Mouse (Mus musculus) forebrain, embryonic 10.5 days (tissue): ENCODE measurements at regions not wholly inside any gene's neighbourhood (a gene's known extent, or its start where the extent isn't known, plus 50 kb on each side); places are given as distances from the start of the nearest gene placed in this dataset.

ENCODE experiments used
- DNase-seq: peaks from one replicate; pipeline ENCODE4 v3.0.0-alpha.2; 2017; ENCODE audit warnings: low spot score; ENCODE audit errors: extremely low spot score
- H3K27ac ChIP-seq: fragments of 300-500 bp; sonication (generic); 2 replicates; pipeline ENCODE4 v1.5.1; 2016; ENCODE audit warnings: mild to moderate bottlenecking
- H3K27me3 ChIP-seq: fragments of 300-500 bp; sonication (generic); 2 replicates; pipeline ENCODE4 v1.6.1; 2016; ENCODE audit warnings: mild to moderate bottlenecking; ENCODE audit not compliant: poor library complexity, severe bottlenecking
- H3K36me3 ChIP-seq: fragments of 300-500 bp; sonication (generic); replicated peaks from 2 replicates; pipeline ENCODE4 v1.6.1; 2016; ENCODE audit warnings: mild to moderate bottlenecking, moderate library complexity
- H3K4me1 ChIP-seq: fragments of 300-500 bp; sonication (generic); 2 replicates; pipeline ENCODE4 v1.6.1; 2016
- H3K4me3 ChIP-seq: fragments of 300-500 bp; sonication (generic); 2 replicates; pipeline ENCODE4 v1.5.1; 2016; ENCODE audit warnings: mild to moderate bottlenecking, moderate library complexity
- H3K9me3 ChIP-seq: fragments of 300-500 bp; sonication (generic); 2 replicates; pipeline ENCODE4 v1.6.1; 2016; ENCODE audit warnings: mild to moderate bottlenecking, moderate library complexity
- whole genome bisulfite sequencing: fragments of 180-500 bp; shearing (Covaris S2); methylation state at CpG from one replicate; pipeline ENCODE4 v1.1.7; 2016; 5-methylcytosine and 5-hydroxymethylcytosine counted together

- 20% methylated on average over 1 of the region's 1 CpGs for WGBS
- no peaks in the 10 kb centered on the region for H3K36me3 ChIP-seq
- H3K27ac ChIP-seq, result no peak overlapping the region
- peaks cover 6% of the 10 kb centered on the region for H3K4me1 ChIP-seq
- no peaks in the 10 kb centered on the region for H3K27me3 ChIP-seq
- H3K4me3 ChIP-seq, result no peak overlapping the region
- DNase-seq, result peak; percentile 17
- peaks cover 3% of the 10 kb centered on the region; the same call in 1 of the 2 replicates for H3K9me3 ChIP-seq
These were observed 287.8 kb downstream of the Wdr20rt start for GRCm38 (mm10) chr12:65513070-65513469.

GRCm38 (mm10) chr12:65534142-65534690, 308.9 kb downstream of the Wdr20rt start:
- Histone ChIP-seq H3K36me3 (no peaks in the 10 kb centered on the region), H3K27ac (no peak overlapping the region), H3K4me1 (no peaks in the 10 kb centered on the region), H3K27me3 (no peaks in the 10 kb centered on the region), H3K4me3 (no peak overlapping the region), H3K9me3 (no peaks in the 10 kb centered on the region)
- 82% methylated on average over 3 of the region's 3 CpGs for whole genome bisulfite sequencing
- no peak for DNase-seq

GRCm38 (mm10) chr12:65548301-65548700, 323.0 kb downstream of the Wdr20rt start:
- Histone ChIP-seq H3K4me3 (no peak overlapping the region), H3K27me3 (no peaks in the 10 kb centered on the region), H3K9me3 (no peaks in the 10 kb centered on the region), H3K36me3 (no peaks in the 10 kb centered on the region), H3K4me1 (no peaks in the 10 kb centered on the region), H3K27ac (no peak overlapping the region)
- 90% methylated on average over 4 of the region's 4 CpGs for WGBS
- DNase-seq, result no peak

GRCm38 (mm10) chr12:65552230-65552629, 326.9 kb downstream of the Wdr20rt start:
- Histone ChIP-seq H3K36me3 (no peaks in the 10 kb centered on the region), H3K4me1 (no peaks in the 10 kb centered on the region), H3K27me3 (no peaks in the 10 kb centered on the region), H3K27ac (no peak overlapping the region), H3K4me3 (no peak overlapping the region), H3K9me3 (no peaks in the 10 kb centered on the region)
- WGBS, result 87% methylated on average over 3 of the region's 3 CpGs
- DNase-seq, result no peak

GRCm38 (mm10) chr12:65559036-65559435, 333.7 kb downstream of the Wdr20rt start:
- Histone ChIP-seq H3K9me3 (no peaks in the 10 kb centered on the region), H3K27ac (no peak overlapping the region), H3K4me3 (no peak overlapping the region), H3K27me3 (no peaks in the 10 kb centered on the region), H3K36me3 (no peaks in the 10 kb centered on the region), H3K4me1 (no peaks in the 10 kb centered on the region)
- 92% methylated on average over 6 of the region's 6 CpGs for WGBS
- no peak for DNase-seq

- DNase-seq, result no peak
These were observed 334.5 kb downstream of the Wdr20rt start for GRCm38 (mm10) chr12:65559809-65560208.

GRCm38 (mm10) chr12:65571633-65572032, 346.3 kb downstream of the Wdr20rt start:
- WGBS, result 88% methylated on average over 1 of the region's 1 CpGs

More at GRCm38 (mm10) chr12:65559809-65560208, 334.5 kb downstream of the Wdr20rt start:
- Histone ChIP-seq H3K27me3 (no peaks in the 10 kb centered on the region), H3K36me3 (no peaks in the 10 kb centered on the region), H3K9me3 (no peaks in the 10 kb centered on the region), H3K4me1 (no peaks in the 10 kb centered on the region), H3K27ac (no peak overlapping the region), H3K4me3 (no peak overlapping the region)
- 85% methylated on average over 3 of the region's 3 CpGs for WGBS

GRCm38 (mm10) chr12:65593559-65593958, 368.2 kb downstream of the Wdr20rt start:
- no peaks in the 10 kb centered on the region for H3K36me3 ChIP-seq
- no peak overlapping the region for H3K4me3 ChIP-seq
- no peak for DNase-seq
- WGBS, result 55% methylated on average over 1 of the region's 1 CpGs
- no peaks in the 10 kb centered on the region for H3K4me1 ChIP-seq
- H3K9me3 ChIP-seq, result no peaks in the 10 kb centered on the region
- no peaks in the 10 kb centered on the region for H3K27me3 ChIP-seq
- no peak overlapping the region for H3K27ac ChIP-seq

More at GRCm38 (mm10) chr12:65571633-65572032, 346.3 kb downstream of the Wdr20rt start:
- no peaks in the 10 kb centered on the region for H3K9me3 ChIP-seq
- H3K36me3 ChIP-seq, result no peaks in the 10 kb centered on the region
- H3K4me3 ChIP-seq, result no peak overlapping the region
- H3K27me3 ChIP-seq, result no peaks in the 10 kb centered on the region
- no peak for DNase-seq
- no peak overlapping the region for H3K27ac ChIP-seq
- no peaks in the 10 kb centered on the region for H3K4me1 ChIP-seq

GRCm38 (mm10) chr12:65594075-65594474, 368.8 kb downstream of the Wdr20rt start:
- H3K4me1 ChIP-seq, result no peaks in the 10 kb centered on the region
- H3K36me3 ChIP-seq, result no peaks in the 10 kb centered on the region
- no peaks in the 10 kb centered on the region for H3K27me3 ChIP-seq
- no peak overlapping the region for H3K4me3 ChIP-seq
- no peaks in the 10 kb centered on the region for H3K9me3 ChIP-seq
- DNase-seq, result no peak
- no peak overlapping the region for H3K27ac ChIP-seq
- 88% methylated on average over 3 of the region's 3 CpGs for WGBS

GRCm38 (mm10) chr12:65644232-65644631, 418.9 kb downstream of the Wdr20rt start:
- no peak overlapping the region for H3K4me3 ChIP-seq
- DNase-seq, result no peak
- H3K27ac ChIP-seq, result no peak overlapping the region
- H3K36me3 ChIP-seq, result no peaks in the 10 kb centered on the region
- WGBS, result 92% methylated on average over 1 of the region's 1 CpGs
- H3K4me1 ChIP-seq, result no peaks in the 10 kb centered on the region
- no peaks in the 10 kb centered on the region for H3K9me3 ChIP-seq
- H3K27me3 ChIP-seq, result no peaks in the 10 kb centered on the region

GRCm38 (mm10) chr12:65656772-65657171, 431.5 kb downstream of the Wdr20rt start:
- Histone ChIP-seq H3K36me3 (no peaks in the 10 kb centered on the region), H3K4me1 (no peaks in the 10 kb centered on the region), H3K27me3 (no peaks in the 10 kb centered on the region), H3K9me3 (no peaks in the 10 kb centered on the region), H3K4me3 (no peak overlapping the region), H3K27ac (no peak overlapping the region)
- WGBS, result 93% methylated on average over 1 of the region's 1 CpGs
- DNase-seq, result no peak

- H3K36me3 ChIP-seq, result no peaks in the 10 kb centered on the region
- DNase-seq, result no peak
- no peaks in the 10 kb centered on the region for H3K4me1 ChIP-seq
- H3K9me3 ChIP-seq, result no peaks in the 10 kb centered on the region
- no peaks in the 10 kb centered on the region for H3K27me3 ChIP-seq
- 79% methylated on average over 1 of the region's 1 CpGs for WGBS
- H3K27ac ChIP-seq, result no peak overlapping the region
- no peak overlapping the region for H3K4me3 ChIP-seq
These were observed 446.4 kb downstream of the Wdr20rt start for GRCm38 (mm10) chr12:65671673-65672072.

GRCm38 (mm10) chr12:65673193-65673592, 447.9 kb downstream of the Wdr20rt start:
- H3K4me1 ChIP-seq, result no peaks in the 10 kb centered on the region
- 97% methylated on average over 2 of the region's 2 CpGs for WGBS
- no peaks in the 10 kb centered on the region for H3K36me3 ChIP-seq
- H3K27ac ChIP-seq, result no peak overlapping the region
- no peaks in the 10 kb centered on the region for H3K9me3 ChIP-seq
- H3K27me3 ChIP-seq, result no peaks in the 10 kb centered on the region
- DNase-seq, result no peak
- H3K4me3 ChIP-seq, result no peak overlapping the region
